Mouse (Mus musculus) spleen, adult 18-20 months (tissue): ENCODE results near the gene Anapc11.

Source experiments
- DNase-seq, 2 experiments: peaks; one replicate each; pipeline ENCODE4 v3.0.0; 2022; ENCODE audit warnings: mixed read lengths in 2 of 2

Anapc11 gene

GRCm38 (mm10) chr11:120608241-120609034 lies 10.2 kb downstream of the Anapc11 start, which contains the start of gene Npb:
Gene Npb, plus strand, starts transcription at chr11:120608477.
- no peak for DNase-seq

DNA sequence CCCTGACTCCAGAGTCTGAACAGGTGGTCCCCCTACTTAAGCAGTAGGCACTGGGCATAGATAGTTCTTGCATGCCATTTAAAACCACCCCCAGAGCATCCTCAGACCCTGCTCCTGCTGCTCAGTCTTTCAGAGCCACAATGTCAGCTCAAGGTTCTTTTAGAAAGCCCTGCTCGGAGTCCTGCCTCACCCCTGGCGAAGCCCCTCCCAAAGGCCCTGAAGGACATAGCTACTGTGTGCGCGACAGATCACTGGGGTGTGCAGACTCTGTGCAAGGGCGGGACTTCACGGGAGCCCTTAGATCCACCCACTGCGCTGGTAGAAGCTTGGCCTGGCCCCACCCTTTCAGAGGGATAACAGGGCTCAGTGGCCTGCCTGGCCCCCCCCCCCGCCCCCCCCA lies 11.0 kb downstream of the Anapc11 start:
- no peak for DNase-seq

DNA sequence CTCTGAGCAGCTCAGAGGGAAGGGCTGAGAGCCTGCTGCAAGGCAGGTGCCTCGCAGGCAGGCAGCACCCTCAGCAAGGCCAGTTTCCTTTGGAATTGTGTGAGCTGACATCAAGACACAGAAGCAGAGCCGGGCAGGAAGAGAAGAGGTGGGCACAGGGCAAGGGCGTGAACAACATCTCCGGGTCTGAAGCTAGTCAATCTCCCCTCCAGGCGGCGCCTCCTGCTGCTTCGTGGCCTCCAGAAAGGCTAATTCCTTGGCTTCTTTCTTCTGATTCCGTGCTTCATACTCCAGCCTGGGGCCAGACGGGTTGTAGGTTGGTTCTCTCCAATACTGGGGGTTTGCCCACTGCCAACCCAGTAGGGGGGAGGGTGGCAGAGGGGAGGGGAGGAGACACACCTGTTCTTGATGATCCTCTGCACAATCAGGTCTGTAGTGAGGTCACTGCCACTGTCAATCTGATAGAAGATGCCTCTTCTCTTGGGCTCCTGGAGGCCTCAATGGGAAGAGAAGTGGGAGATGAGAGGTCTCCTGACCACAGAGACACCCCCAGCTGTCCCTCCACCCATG lies 12.3 kb downstream of the Anapc11 start:
- DNase-seq: no peak

DNA sequence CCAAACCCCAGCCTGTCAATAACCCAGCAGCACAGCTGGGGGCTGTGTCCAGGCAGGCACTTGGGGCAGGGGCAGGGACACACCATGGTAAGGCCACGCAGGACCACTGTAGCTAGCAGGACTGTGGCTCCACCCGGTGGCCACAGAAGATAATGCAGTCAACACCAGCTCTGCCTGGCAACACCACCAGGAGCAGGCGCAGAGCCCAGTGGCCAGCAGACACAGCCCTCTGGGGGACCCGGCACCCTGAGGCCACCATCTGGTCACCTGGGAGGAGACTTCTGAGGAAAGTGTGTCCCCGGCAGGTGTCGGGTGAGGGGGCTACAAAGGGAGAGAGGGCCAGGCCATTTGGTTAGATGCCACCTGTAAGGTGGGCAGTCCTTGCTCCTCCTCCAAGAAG lies 14.5 kb downstream of the Anapc11 start:
- DNase-seq: peak; percentile 47 to 66

DNA sequence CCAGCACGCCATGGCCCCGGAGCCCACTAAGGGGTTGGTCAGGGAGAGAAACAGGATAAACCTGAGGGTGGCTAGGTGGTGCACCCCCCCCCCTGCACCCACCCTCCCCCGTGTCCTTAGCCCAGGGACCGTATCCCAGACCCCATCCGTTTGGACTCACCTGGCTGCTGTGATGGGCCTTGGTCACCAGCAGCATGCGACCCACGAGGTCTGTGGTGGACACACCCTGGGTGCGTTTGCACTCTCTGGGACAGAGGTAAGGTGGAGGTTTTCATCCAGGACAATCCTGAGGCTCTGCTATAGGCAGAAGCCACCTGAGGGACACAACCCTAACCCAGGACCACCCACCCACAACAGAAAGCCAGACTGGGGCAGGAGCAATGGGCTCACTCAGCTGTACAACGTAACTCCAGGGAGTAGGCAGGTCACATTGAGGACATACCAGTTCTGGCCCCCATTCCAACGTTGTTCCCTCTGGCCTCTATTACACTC lies 15.3 kb downstream of the Anapc11 start:
- no peak for DNase-seq

- no peak for DNase-seq
Observed at GRCm38 (mm10) chr11:120613976-120614375, 15.8 kb downstream of the Anapc11 start.

DNA sequence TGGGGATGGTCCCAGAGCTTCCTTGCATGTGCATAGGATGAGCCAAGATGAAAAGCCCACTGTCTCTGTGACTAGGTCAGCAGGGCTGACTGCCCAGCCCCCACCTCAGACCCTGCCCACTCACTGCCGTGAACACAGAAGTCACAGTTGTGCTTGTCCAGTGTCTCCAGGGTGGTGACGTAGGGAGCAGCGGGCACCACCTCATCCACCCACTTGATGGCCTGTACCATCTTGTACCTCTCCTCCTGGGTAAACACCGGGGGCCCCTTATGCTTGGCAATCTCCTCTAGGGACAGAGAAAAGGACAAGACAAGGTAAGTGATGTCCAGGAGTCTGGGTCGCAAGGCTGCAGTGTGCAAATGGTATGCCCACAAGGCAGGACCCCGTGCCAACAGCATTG lies 16.9 kb downstream of the Anapc11 start:
- DNase-seq: no peak

- no peak for DNase-seq
Observed at GRCm38 (mm10) chr11:120615606-120616203, 17.5 kb downstream of the Anapc11 start.

DNA sequence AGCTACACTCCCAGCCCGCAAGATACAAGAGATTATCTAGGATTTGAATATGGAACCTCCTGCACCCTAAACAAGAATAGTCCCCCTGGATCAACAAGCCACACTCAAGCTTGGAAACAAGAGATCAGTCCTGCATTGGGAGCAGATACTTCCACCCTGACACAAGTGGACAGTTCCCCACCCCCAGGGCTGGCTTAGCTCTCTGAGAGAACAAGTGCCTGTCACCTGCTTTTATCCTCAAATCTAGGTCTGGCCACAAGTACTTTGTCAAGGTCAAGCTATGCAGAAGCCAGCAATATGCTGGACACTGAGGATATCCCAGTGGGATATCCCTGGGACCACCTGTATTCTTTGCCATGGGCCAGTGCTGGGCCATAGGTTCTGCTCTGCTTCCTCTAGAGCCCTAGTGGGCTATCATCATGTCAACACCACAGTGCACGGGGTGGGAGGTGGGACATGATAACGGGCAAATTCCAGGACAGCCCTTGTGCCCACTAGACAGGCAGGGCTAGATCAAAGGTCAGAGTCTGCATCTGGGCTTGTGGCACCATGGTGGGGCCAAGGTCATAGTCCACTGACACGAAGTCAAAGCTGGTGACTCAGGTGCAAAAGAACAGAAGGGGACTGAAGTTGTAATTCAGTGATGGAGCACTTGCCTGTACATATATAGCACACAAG lies 18.5 kb downstream of the Anapc11 start:
- no peak for DNase-seq

DNA sequence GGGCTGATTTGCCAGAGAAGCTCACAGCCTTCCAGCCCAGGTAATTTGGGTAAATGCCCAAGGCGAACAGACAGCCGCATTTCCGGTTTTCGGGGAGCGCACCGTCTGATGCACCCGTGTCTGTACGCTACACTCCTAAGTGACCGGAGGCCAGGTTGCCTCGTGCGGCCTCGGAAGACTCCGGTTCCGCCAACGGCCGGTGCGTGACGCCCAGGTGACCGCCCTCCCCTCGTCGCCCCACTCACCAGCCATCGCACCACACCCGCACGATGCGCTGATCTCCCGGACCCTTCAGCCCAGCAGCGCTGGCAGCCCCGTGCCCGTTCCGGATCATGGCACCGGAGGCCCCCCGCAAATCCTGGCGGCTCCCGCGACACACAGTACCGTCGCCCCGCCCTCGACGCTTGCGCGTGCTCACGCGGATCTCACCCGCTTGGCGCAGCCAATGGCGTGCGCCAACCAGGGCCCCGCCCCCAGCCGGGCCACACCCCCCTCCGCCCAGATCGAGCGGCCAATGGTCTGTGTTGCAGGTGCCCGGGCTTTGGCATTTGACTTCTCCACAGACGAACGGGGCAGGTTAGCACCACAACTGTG lies 19.4 kb downstream of the Anapc11 start, which contains the start of gene Pcyt2:
TSS of gene Pcyt2 (minus strand) at position 418 of the 594 bp plus-strand sequence.
- peak; percentile 86 to 93 for DNase-seq

DNA sequence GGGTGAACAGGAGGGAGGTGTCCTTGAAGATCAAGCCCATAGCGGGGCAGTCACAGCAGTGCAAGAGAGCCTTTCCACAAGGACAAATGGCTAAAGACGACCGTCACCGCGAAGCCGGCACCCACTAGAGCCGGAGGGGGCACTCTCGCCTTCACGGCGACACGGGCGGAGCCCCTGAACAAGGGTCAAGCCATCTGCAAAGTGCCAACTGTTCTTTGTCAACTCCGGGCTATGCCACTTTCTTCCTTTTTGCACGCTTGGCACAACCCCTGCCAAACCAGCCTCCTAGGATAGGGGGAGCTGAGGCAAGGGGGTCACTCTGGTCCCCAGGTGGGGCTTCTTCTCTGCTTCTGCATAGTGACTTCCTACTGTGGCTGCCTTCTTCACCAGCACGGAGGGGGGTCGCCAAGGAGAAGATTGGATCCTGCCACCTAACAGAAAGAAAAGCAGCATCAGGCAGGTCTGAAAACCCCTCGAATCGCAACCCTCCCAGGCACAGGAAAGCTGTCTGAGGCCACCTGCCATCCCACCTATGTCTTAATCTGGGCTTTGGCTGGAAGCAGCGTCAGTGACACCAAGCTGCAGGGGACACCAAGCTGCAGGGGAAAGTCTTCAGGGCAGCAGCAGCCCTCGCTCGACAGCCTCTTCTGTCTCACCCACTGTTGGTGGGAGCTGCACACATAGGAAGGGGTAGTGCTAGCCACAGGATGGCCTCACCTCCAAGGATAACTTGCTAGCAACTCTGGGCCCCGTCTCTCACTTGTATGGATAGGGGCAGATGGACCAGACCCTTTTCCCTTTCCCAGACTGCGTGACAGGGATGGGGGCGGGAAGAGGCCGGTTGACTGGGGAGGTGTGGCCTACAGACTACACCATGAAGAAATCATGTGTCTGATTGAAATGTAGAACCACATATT lies 20.7 kb downstream of the Anapc11 start:
- no peak for DNase-seq

GRCm38 (mm10) chr11:120620195-120620594 lies 22.0 kb downstream of the Anapc11 start:
- no peak for DNase-seq

DNA sequence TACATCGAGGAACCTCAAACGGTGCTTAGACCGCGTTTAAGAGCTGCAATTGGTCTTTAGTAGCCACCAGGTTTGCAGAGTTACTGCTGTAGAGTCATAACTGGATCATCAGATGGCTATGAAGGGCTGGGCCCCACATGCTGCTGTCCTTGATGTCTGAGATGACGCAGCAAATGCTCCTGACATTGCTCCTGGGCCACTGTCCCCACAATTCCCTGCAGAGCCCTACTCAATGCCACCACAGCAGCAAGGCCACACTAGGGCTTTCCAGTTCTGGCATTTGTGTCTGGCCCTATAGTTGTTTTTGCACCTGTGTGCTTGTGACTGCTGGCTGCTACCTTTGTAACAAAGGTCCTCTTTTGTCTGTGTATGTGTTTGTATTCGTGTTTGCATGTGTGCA lies 24.6 kb downstream of the Anapc11 start:
- no peak for DNase-seq

DNA sequence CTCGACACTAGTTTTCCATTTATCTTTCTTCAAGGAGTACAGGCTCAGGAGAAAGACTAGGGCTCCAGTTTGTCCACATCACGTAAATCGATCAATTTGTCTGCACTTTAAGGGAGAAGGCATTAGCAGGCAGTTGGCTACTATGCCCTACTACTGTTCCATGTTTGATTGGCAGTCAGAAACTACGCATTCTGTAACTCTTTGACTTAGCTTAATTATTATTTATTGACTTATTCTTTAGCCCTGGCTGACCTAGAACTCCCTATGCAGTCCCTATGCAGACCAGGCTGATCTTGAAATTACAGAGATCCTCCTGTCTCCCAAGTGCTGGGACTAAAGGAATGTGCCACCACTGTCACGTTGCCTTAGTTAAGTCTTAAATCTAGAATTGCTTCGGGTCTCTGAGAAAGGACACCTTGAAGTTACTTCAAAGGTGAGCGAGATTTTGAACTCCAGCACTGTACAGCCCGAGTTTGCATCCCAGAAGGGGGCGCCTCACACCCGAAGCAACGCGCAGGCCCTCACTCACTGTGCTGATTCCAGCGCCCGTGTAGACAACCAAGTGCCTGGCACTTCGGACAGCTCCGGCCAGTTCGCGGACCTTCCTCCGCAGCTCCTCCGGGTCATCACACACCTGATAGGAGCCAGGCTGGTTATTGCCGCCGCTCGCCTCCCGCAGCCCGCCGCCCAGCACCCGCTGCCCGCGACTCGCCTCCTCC lies 25.9 kb downstream of the Anapc11 start:
- DNase-seq: peak; percentile 56 to 72

- peak; percentile 76 to 82 for DNase-seq
Observed at GRCm38 (mm10) chr11:120624680-120625111, 26.5 kb downstream of the Anapc11 start.

DNA sequence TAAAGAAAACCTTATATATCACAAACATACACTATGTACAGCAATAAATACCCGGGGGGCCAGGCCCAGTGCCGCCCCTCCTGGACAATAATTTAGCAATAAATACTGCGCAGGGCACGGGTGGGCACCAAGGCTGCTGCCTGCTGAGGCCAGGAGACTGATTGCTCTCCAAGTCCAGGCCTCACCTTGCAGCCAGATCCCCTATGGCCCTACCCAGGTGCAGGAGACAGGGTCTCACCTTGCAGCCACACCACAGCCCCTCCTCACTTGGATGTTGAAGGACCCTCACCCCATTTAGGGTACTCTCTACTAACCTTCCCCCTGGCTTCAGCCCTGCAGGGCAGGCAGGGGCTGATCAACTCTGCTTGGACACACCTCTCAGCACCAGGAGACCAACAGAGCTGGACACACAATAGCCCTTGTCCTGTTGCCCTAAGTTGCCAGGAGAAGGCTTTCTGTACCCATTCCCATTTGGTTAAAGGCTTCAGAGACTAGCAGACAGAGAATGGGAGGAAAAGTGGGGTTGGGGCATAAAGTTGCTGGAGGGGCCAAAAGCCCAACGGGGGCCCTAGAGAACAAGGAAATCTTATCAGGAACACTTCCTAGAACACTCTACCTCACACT lies 27.0 kb downstream of the Anapc11 start, which contains the start of gene Sirt7:
TSS of gene Sirt7 (minus strand) at position 89 of the 624 bp plus-strand sequence.
- DNase-seq: no peak

DNA sequence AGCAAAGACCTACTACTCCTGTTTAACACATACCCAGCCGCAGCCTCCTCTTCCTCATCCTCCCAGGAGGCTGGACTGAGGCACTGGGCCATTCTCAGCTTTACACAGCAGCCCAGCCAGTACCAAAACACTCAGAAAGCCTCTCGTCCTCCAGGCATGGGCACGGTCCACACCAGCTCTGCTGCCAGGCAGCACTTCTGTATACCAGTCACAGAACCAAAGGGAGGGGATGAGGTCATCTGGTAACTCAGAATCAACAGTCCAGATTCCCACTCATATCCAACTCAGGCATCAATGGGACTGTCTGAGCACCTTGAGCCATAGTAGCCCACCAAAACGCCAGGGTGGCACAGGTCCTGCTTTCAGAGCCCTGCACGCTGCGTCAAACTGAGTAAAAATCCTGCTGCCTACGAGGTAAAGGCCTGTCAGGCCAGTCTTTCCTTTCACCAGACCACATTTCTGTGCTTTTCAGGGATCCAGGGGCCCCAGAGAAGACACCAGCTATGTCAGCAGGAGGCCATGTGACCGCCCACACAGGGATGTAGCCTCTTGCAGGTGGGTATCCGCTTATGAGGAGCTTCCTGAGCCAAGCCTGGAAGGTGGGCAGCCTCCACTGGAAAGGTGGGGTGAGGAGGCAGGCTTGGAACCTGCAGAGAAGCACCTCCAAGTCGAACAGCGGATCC lies 28.7 kb downstream of the Anapc11 start:
- no peak for DNase-seq

GRCm38 (mm10) chr11:120627468-120628300 lies 29.5 kb downstream of the Anapc11 start:
- peak; percentile 61 to 62 for DNase-seq
